Mouse (Mus musculus) liver, embryonic 12.5 days (tissue): Measurements from ENCODE around the gene Itprid2. TPM values are rescaled to one million over a fixed set of nuclear protein-coding genes. Genes with fewer than 3 reads are reported as not detected.

Source experiments
- polyA plus RNA-seq: library from polyadenylated mRNA; unstranded; fragments of >200 nt; fragmentation: Nextera tagmentation; extraction: Ambion mirVana; gene quantifications from 2 replicates; pipeline ENCODE4 v1.2.1, GENCODE M21; 2016

The Itprid2 gene
- polyA plus RNA-seq, 1 experiment from 2014 or later = 5.2 TPM

Other genes starting within 250 kb of the Itprid2 start
- gene Neurod1, start 178.6 kb upstream of the Itprid2 start, polyA plus RNA-seq = not detected in 2 replicates
- gene Cerkl, start 178.6 kb upstream of the Itprid2 start, polyA plus RNA-seq = 1.7 and 1.8 TPM in 2 replicates
- not detected in 2 replicates for gene Ppp1r1c, start 72.4 kb downstream of the Itprid2 start, polyA plus RNA-seq